Mouse (Mus musculus): ENCODE results near the gene Cox6b1. TPM values are rescaled to one million over a fixed set of nuclear protein-coding genes. Genes with fewer than 3 reads are reported as not detected.

Cox6b1 gene
- polyA plus RNA-seq, 1 experiment = 795 TPM

DNA sequence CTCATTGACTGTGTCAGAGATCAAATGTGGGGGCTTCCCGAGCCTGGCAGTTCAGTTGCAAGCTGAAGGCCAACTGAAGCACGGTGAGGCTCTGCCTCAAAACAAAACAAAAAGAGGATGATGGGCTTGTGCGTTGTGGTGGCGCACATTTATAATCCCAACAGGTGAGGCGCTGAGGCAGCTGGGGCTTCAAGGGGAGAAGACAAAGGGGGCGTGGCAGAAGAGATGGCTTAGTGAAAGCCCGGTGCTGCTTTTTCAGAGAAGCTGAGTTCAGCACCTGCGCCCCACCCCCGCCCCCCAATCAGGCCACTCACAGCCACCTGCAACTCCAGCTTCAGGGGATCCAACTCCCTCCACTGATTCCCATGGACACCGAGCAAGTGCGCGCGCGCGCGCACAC is 17.5 kb downstream of the Cox6b1 start:
- TF ChIP-seq MYOD1 (IDR thresholded peaks at IDR 0.05; ENCODE audit: control insufficient read depth, insufficient read length, low read depth) (no peak), CEBPB (IDR thresholded peaks at IDR 0.05; ENCODE audit: low read depth) (no peak), USF1 (IDR thresholded peaks at IDR 0.05; ENCODE audit: low read depth) (no peak), FOSL1 (IDR thresholded peaks at IDR 0.05; ENCODE audit: insufficient read depth, low read length, poor library complexity, severe bottlenecking) (no peak), MYOG (IDR thresholded peaks at IDR 0.05; ENCODE audit: control insufficient read depth, extremely low read depth, insufficient read length) (no peak), CTCF (IDR thresholded peaks at IDR 0.05; ENCODE audit: control insufficient read depth, insufficient read depth, insufficient read length) (no peak), MAX (IDR thresholded peaks at IDR 0.05) (no peak)
- Histone ChIP-seq H3K27me3 (ENCODE audit: control insufficient read depth, insufficient read depth, insufficient read length) (no peaks in the 10 kb centered on the region), H3K4me3 (ENCODE audit: insufficient read depth, poor library complexity, severe bottlenecking) (no peak overlapping the region), H3K79me2 (ENCODE audit: control insufficient read depth, insufficient read depth) (no peaks in the 10 kb centered on the region), H3ac (ENCODE audit: control insufficient read depth, insufficient read length, low read depth) (no peak overlapping the region), H3K36me3 (ENCODE audit: control insufficient read depth, insufficient read depth) (no peaks in the 10 kb centered on the region), H3K79me3 (ENCODE audit: low read depth) (no peaks in the 10 kb centered on the region)

DNA sequence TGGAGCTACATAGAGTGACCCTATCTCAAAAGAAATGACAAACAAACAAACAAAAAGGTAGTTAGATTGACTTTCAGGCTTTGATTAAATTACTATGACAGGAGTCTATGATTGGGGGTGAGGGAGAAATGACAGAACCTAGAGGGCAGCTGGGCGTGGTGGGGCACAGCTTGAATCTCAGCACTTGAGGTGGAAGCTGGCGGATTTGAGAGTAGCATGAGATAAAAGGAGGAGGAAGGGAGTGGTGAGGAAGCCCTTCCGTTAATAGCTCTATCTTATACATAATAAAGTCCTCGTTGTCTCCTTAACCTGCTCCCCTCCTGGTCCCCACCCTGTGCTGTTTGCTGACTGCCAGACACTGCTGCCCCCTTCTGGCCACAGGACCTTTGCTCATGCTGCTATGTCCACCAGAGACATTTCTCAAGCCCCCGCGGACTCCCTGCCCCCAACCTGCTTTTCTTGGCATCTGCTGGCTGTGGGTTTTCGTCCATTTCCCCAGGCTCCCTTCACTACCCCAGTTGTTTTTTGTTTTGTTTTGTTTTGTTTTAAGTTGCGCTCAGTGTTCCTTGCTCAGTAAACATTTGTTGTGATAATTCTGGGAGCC is 18.1 kb downstream of the Cox6b1 start:
- Histone ChIP-seq H3K79me3 (ENCODE audit: low read depth) (no peaks in the 10 kb centered on the region), H3ac (ENCODE audit: control insufficient read depth, insufficient read length, low read depth) (no peak overlapping the region), H3K36me3 (ENCODE audit: control insufficient read depth, insufficient read depth) (no peaks in the 10 kb centered on the region), H3K79me2 (ENCODE audit: control insufficient read depth, insufficient read depth) (no peaks in the 10 kb centered on the region), H3K27me3 (ENCODE audit: control insufficient read depth, insufficient read depth, insufficient read length) (no peaks in the 10 kb centered on the region), H3K4me3 (ENCODE audit: insufficient read depth, poor library complexity, severe bottlenecking) (no peak overlapping the region)
- TF ChIP-seq FOSL1 (IDR thresholded peaks at IDR 0.05; ENCODE audit: insufficient read depth, low read length, poor library complexity, severe bottlenecking) (no peak), CTCF (IDR thresholded peaks at IDR 0.05; ENCODE audit: control insufficient read depth, insufficient read depth, insufficient read length) (peak; percentile 43)

DNA sequence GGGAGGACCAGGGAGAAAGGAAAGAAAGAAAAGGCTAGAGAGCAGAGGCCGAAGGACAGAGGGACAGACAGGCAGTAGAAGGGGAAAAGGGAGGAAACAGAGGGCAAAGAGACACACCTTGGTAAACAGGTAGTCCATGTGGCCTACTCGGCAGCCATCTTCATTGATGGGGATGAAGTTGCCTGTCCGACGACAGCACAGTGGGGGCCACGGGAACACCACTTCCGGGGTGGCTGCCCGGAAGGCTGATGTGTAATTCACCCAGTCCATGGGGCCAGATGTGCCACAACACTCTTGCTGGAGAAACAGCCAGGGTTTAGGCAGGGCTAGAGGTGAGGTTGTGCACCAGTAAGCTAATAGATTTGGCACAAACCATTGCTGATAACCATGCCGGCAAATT is 21.0 kb downstream of the Cox6b1 start:
- TF ChIP-seq MAX (IDR thresholded peaks at IDR 0.05) = no peak
- TF ChIP-seq MYOG (IDR thresholded peaks at IDR 0.05; ENCODE audit: control insufficient read depth, extremely low read depth, insufficient read length) = no peak
- no peak for TF ChIP-seq CEBPB (IDR thresholded peaks at IDR 0.05; ENCODE audit: low read depth)
- no peak for TF ChIP-seq USF1 (IDR thresholded peaks at IDR 0.05; ENCODE audit: low read depth)
- TF ChIP-seq CTCF (IDR thresholded peaks at IDR 0.05; ENCODE audit: control insufficient read depth, insufficient read depth, insufficient read length) = no peak
- TF ChIP-seq MYOD1 (IDR thresholded peaks at IDR 0.05; ENCODE audit: control insufficient read depth, insufficient read length, low read depth) = no peak
- TF ChIP-seq FOSL1 (IDR thresholded peaks at IDR 0.05; ENCODE audit: insufficient read depth, low read length, poor library complexity, severe bottlenecking) = no peak
- Histone ChIP-seq H3ac (ENCODE audit: control insufficient read depth, insufficient read length, low read depth) (no peak overlapping the region), H3K27me3 (ENCODE audit: control insufficient read depth, insufficient read depth, insufficient read length) (peaks cover 5% of the 10 kb centered on the region), H3K36me3 (ENCODE audit: control insufficient read depth, insufficient read depth) (no peaks in the 10 kb centered on the region), H3K4me3 (ENCODE audit: insufficient read depth, poor library complexity, severe bottlenecking) (no peak overlapping the region), H3K79me2 (ENCODE audit: control insufficient read depth, insufficient read depth) (no peaks in the 10 kb centered on the region), H3K79me3 (ENCODE audit: low read depth) (no peaks in the 10 kb centered on the region)

DNA sequence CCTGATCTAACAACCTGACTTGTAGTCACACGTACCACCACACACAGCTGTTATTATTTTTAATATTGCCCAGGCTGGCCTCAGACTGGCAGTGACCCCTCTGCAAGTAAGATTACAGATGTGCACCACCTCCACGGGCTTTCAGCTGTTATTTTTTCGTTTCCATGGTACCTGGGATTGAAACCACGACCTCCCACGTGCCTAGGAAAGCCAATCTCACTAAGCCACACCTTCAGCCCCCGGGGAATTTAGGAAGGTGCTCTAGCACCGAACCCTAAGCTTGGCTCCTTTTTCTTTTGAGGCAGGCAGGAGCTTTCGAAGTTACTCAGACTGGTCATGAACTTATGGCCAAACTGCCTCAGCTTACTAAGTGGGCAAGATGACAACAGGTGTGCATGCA is 21.5 kb downstream of the Cox6b1 start:
- peaks cover 8% of the 10 kb centered on the region for H3K27me3 ChIP-seq (ENCODE audit: control insufficient read depth, insufficient read depth, insufficient read length)
- no peak overlapping the region for H3ac ChIP-seq (ENCODE audit: control insufficient read depth, insufficient read length, low read depth)
- H3K79me2 ChIP-seq (ENCODE audit: control insufficient read depth, insufficient read depth) = no peaks in the 10 kb centered on the region
- H3K4me3 ChIP-seq (ENCODE audit: insufficient read depth, poor library complexity, severe bottlenecking) = no peak overlapping the region
- no peaks in the 10 kb centered on the region for H3K79me3 ChIP-seq (ENCODE audit: low read depth)
- no peaks in the 10 kb centered on the region for H3K36me3 ChIP-seq (ENCODE audit: control insufficient read depth, insufficient read depth)
- TF ChIP-seq USF1 (IDR thresholded peaks at IDR 0.05; ENCODE audit: low read depth) = no peak
- no peak for TF ChIP-seq CTCF (IDR thresholded peaks at IDR 0.05; ENCODE audit: control insufficient read depth, insufficient read depth, insufficient read length)
- no peak for TF ChIP-seq CEBPB (IDR thresholded peaks at IDR 0.05; ENCODE audit: low read depth)
- no peak for TF ChIP-seq MAX (IDR thresholded peaks at IDR 0.05)
- TF ChIP-seq FOSL1 (IDR thresholded peaks at IDR 0.05; ENCODE audit: insufficient read depth, low read length, poor library complexity, severe bottlenecking) = no peak
- no peak for TF ChIP-seq MYOD1 (IDR thresholded peaks at IDR 0.05; ENCODE audit: control insufficient read depth, insufficient read length, low read depth)
- TF ChIP-seq MYOG (IDR thresholded peaks at IDR 0.05; ENCODE audit: control insufficient read depth, extremely low read depth, insufficient read length) = no peak

DNA sequence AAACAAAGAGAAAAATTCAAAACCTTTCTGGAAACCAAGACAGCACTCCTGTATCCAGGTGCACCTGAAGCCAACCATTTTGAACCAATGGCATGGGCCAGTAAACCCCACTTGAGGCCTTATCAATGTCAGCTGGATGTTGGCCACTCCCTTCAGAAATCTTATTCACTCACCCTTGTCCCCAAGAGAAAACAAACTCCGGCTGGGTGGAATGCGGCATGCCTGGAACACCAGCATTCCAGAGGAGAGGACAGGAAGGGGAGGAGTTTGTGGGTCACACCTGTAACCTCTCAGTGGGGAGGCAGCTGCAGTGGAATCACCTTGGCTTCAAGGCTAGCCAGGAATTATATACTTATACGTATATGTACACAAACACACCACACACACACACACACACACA is 23.4 kb downstream of the Cox6b1 start:
- Histone ChIP-seq H3ac (ENCODE audit: control insufficient read depth, insufficient read length, low read depth) (no peak overlapping the region), H3K36me3 (ENCODE audit: control insufficient read depth, insufficient read depth) (no peaks in the 10 kb centered on the region), H3K79me3 (ENCODE audit: low read depth) (no peaks in the 10 kb centered on the region), H3K4me3 (ENCODE audit: insufficient read depth, poor library complexity, severe bottlenecking) (no peak overlapping the region), H3K79me2 (ENCODE audit: control insufficient read depth, insufficient read depth) (no peaks in the 10 kb centered on the region), H3K27me3 (ENCODE audit: control insufficient read depth, insufficient read depth, insufficient read length) (peaks cover 23% of the 10 kb centered on the region)
- TF ChIP-seq FOSL1 (IDR thresholded peaks at IDR 0.05; ENCODE audit: insufficient read depth, low read length, poor library complexity, severe bottlenecking) (no peak), USF1 (IDR thresholded peaks at IDR 0.05; ENCODE audit: low read depth) (no peak), CTCF (IDR thresholded peaks at IDR 0.05; ENCODE audit: control insufficient read depth, insufficient read depth, insufficient read length) (no peak), MAX (IDR thresholded peaks at IDR 0.05) (no peak), CEBPB (IDR thresholded peaks at IDR 0.05; ENCODE audit: low read depth) (no peak), MYOD1 (IDR thresholded peaks at IDR 0.05; ENCODE audit: control insufficient read depth, insufficient read length, low read depth) (no peak), MYOG (IDR thresholded peaks at IDR 0.05; ENCODE audit: control insufficient read depth, extremely low read depth, insufficient read length) (no peak)

DNA sequence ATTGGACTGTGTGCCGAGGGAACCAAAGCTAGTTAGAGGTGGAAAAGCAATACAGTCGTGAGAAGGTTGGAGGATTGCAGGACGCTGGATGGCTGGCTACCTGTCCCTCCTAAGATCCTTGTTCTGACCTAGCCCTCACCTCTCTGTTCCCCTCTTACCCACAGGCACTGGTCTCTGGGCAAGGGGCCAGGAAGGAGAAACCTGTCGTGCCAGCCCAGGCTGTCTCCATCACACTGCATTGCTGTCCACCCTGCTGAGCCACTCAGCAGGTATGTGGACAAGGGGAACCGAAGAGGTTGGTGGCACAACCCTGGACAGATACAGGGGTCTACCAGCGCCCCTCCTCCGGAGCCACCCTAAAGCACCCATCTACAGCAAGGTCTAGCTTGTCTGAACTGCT is 25.3 kb downstream of the Cox6b1 start:
- Histone ChIP-seq H3K27me3 (ENCODE audit: control insufficient read depth, insufficient read depth, insufficient read length) (peaks cover 34% of the 10 kb centered on the region), H3K79me2 (ENCODE audit: control insufficient read depth, insufficient read depth) (no peaks in the 10 kb centered on the region), H3ac (ENCODE audit: control insufficient read depth, insufficient read length, low read depth) (no peak overlapping the region), H3K36me3 (ENCODE audit: control insufficient read depth, insufficient read depth) (no peaks in the 10 kb centered on the region), H3K79me3 (ENCODE audit: low read depth) (no peaks in the 10 kb centered on the region), H3K4me3 (ENCODE audit: insufficient read depth, poor library complexity, severe bottlenecking) (no peak overlapping the region)
- no peak for TF ChIP-seq MAX (IDR thresholded peaks at IDR 0.05)
- no peak for TF ChIP-seq MYOD1 (IDR thresholded peaks at IDR 0.05; ENCODE audit: control insufficient read depth, insufficient read length, low read depth)
- no peak for TF ChIP-seq CTCF (IDR thresholded peaks at IDR 0.05; ENCODE audit: control insufficient read depth, insufficient read depth, insufficient read length)
- no peak for TF ChIP-seq USF1 (IDR thresholded peaks at IDR 0.05; ENCODE audit: low read depth)
- TF ChIP-seq FOSL1 (IDR thresholded peaks at IDR 0.05; ENCODE audit: insufficient read depth, low read length, poor library complexity, severe bottlenecking) = no peak
- no peak for TF ChIP-seq CEBPB (IDR thresholded peaks at IDR 0.05; ENCODE audit: low read depth)
- no peak for TF ChIP-seq MYOG (IDR thresholded peaks at IDR 0.05; ENCODE audit: control insufficient read depth, extremely low read depth, insufficient read length)
